Mouse (Mus musculus): Measurements from ENCODE around the gene Polq.
"Not testable (repeated sequence)": the region's sequence is repeated elsewhere in the genome, so short reads cannot be mapped to it uniquely, and the experiment has no call there.

The Polq gene

GRCm38 (mm10) chr16:37109285-37109684, 97.7 kb downstream of the Polq start:
- DNase-seq, result no peak

DNA sequence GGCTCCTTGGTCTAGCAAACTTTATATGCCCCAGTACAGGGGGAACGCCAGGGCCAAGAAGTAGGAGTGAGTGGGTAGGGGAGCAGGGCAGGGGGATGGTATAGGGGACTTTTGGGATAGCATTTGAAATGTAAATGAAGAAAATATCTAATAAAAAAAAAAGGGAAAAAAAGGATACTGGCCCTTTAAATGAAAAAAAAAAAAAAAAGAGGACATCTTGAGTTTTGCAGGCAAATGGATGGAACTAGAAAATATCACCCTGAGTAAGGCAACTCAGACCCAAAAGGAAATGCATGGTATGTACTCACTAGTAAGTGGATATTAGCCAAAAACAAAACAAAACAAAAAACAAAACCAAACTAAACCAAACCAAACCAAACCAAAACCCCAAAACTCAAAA, 113.6 kb downstream of the Polq start:
- DNase-seq, result not testable (repeated sequence)

All from kidney, adult 18-20 months (tissue).